Mouse (Mus musculus) kidney, adult 10 weeks (tissue): ENCODE data around the gene Adarb1. TPM values are rescaled to one million over a fixed set of nuclear protein-coding genes. Genes with fewer than 3 reads are reported as not detected.

Source experiments
- polyA plus RNA-seq: library from polyadenylated mRNA; stranded (reverse); fragments of 350-450 nt; fragmentation: Illumina TruSeq; extraction: RNeasy Lipid Tissue Mini Kit (QIAGEN cat#74804); gene quantifications from one replicate; pipeline ENCODE4 v1.2.3, GENCODE M21; 2014; ENCODE audit warnings: low read depth, low replicate concordance

Adarb1 gene
- polyA plus RNA-seq = 4.1 TPM

DNA sequence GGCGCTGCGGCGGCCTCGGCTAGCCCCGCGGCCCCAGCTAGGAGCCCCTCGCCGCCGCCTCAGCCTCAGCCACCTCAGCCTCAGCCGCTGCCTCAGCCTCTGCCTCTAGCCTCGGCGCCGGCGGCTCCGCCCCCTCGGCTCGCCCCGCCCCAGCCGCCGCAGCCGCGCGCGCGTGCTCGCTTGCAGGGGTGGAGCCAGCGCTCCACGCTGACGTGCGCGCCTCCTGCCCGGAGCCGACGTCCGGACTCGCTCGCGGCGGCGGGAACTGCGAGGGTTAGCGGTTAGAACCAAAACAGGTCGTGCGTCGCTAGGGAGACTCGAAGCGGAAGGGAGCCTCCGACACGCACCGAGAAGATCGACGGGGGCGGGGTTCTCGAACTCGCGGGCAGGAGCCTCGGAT lies at the start of gene Adarb1:
Gene Adarb1, minus strand, starts transcription at position 133 of the 400 bp plus-strand sequence.

DNA sequence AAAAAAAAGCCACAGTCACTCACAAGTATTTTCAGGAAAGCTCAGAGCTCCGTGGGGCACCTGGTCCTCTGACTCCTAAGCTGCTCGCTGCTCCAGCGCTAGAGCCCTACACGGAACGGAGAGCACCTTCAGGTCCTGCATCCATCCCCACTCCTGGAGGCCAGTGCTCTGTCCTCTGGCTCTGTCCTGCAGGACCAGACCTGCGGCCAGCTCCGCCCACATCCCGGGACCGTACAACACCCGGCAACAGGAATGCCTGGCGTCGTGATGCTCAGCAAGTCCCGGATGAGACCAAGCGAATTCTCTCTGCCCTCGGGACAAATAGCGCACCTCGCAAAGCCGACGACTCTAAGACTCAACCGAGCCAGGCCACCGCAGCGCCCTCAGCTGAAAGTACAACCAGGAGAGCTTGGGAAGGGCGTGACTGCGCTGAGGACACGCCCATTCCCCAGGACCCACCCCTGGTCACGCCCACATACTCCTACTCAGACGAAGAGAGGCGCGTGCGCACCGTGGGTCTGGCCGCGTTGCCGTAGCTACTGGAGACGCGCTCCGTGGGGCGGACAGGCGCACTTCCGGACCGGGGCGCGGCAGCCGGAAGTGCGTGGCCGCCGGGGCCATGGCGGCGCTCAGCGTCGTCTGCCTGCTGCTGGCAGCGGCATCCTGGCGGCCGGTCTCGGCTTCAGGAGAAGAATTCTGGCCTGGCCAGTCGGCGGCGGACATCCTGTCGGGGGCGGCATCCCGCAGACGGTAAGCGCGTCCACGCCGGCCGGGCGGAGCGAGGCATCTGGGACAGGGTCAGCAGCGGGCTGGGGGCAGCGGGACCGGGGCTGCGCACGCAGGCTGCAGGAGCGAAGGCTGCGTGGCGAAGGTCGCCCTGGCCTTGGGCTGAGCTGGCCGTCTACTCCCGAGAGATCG lies 159.1 kb downstream of the Adarb1 start, which contains the start of gene Pofut2:
Gene Pofut2, plus strand, starts transcription at position 515 of the 918 bp plus-strand sequence.

Other genes with a start within 250 kb of the Adarb1 start
- 1.3 TPM for gene Pofut2, start 159.1 kb downstream of the Adarb1 start, polyA plus RNA-seq
- 1.1 TPM for gene Fam207a, start 97.5 kb upstream of the Adarb1 start, polyA plus RNA-seq
- gene Itgb2, start 112.0 kb upstream of the Adarb1 start, polyA plus RNA-seq = 0.28 TPM
- 229 TPM for gene Pttg1ip, start 163.4 kb upstream of the Adarb1 start, polyA plus RNA-seq
- 77.9 TPM for gene Sumo3, start 187.8 kb upstream of the Adarb1 start, polyA plus RNA-seq
- not detected for gene Gm49325, start 187.9 kb upstream of the Adarb1 start, polyA plus RNA-seq
- 6.5 TPM for gene Ube2g2, start 204.0 kb upstream of the Adarb1 start, polyA plus RNA-seq